Mouse (Mus musculus): ENCODE measurements around the gene Hoxd4. TPM values are rescaled to one million over a fixed set of nuclear protein-coding genes. Genes with fewer than 3 reads are reported as not detected.

Gene Hoxd4
- polyA plus RNA-seq, 1 experiment from 2014 or later = 4.4 TPM

DNA sequence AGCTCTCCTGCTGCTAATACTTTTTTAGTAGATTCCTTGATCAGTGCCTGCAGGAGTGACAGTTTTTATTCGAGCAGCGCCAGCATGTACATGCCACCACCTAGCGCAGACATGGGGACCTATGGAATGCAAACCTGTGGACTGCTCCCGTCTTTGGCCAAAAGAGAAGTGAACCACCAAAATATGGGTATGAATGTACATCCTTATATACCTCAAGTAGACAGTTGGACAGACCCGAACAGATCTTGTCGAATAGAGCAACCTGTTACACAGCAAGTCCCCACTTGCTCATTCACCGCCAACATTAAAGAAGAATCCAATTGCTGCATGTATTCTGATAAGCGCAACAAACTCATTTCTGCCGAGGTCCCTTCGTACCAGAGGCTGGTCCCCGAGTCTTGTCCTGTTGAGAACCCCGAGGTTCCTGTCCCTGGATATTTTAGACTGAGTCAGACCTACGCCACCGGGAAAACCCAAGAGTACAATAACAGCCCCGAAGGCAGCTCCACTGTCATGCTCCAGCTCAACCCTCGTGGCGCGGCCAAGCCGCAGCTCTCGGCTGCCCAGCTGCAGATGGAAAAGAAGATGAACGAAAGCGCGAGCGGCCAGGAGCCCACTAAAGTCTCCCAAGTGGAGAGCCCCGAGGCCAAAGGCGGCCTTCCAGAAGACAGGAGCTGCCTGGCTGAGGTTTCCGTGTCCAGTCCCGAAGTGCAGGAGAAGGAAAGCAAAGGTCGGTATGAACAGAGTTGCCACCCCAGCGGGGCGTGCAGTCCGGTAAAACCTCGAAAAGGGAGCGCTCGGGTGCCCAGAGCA lies 19.5 kb upstream of the Hoxd4 start:
- Histone ChIP-seq H3K9ac (ENCODE audit: low read depth, low read length) (peak overlapping the region; percentile 100), H3K4me2 (ENCODE audit: low read length) (peak overlapping the region; percentile 90), H3K27me3 (ENCODE audit: insufficient read depth, low read length) (no peaks in the 10 kb centered on the region), H3K4me1 (replicated peaks; ENCODE audit: insufficient read depth, low read length) (peaks cover 11% of the 10 kb centered on the region), H3K9me3 (replicated peaks; ENCODE audit: low read length) (no peaks in the 10 kb centered on the region), H3K36me3 (ENCODE audit: insufficient read depth, low read length) (0 out of 2 replicates have a peak, but pooled peaks cover 7% of the 10 kb centered on the region), H3K27ac (peak overlapping the region; percentile 97), H3K4me3 (replicated peaks; ENCODE audit: low read depth, low read length) (peak overlapping the region; percentile 82)
- WGBS = 6% methylated on average over 35 of the region's 35 CpGs
- ATAC-seq (replicated peaks; ENCODE audit: low FRiP score, low read depth) (peak; percentile 31; the same call in 1 of the 2 replicates), DNase-seq (ENCODE audit: low spot score) (no peak)
- TF ChIP-seq CTCF (IDR thresholded peaks at IDR 0.05; ENCODE audit: low read depth) = no peak

DNA sequence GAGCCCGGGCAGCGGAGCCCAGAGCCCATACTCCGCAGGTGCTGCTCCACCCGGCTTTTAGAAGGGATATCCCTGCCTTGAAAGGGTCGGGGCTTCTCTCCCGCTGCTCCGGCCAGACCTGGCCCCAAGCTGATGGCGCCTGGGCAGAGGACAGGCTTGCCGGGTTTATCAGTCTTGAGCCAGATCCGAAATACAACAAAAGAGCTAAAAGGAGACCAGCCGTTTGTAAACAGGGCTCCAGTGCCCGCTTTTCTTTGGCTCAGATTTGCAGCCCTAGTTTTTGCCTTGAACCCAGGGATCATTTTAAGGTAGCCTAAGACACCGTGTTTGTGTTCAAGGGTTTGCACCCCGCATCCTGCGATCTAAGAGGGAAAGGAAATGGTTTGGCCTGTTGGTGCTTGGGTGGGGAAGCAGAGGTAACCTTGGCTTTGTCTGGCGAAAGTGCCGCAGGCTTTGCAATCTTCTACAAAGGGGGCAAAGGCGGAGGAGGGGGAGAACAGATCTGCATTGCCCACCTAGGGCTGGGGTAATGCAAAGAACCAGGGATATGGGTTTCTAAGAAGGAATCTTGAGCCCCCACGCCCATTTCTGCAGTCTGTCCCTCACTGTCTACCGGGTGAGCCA lies 18.8 kb upstream of the Hoxd4 start:
- no peak for ATAC-seq (replicated peaks; ENCODE audit: low FRiP score, low read depth)
- Histone ChIP-seq H3K4me3 (replicated peaks; ENCODE audit: low read depth, low read length) (peak overlapping the region; percentile 82), H3K9ac (ENCODE audit: low read depth, low read length) (peak overlapping the region; percentile 100), H3K9me3 (replicated peaks; ENCODE audit: low read length) (no peaks in the 10 kb centered on the region), H3K27ac (peak overlapping the region; percentile 97), H3K27me3 (ENCODE audit: insufficient read depth, low read length) (no peaks in the 10 kb centered on the region), H3K4me2 (ENCODE audit: low read length) (peak overlapping the region; percentile 90), H3K4me1 (replicated peaks; ENCODE audit: insufficient read depth, low read length) (peaks cover 11% of the 10 kb centered on the region), H3K36me3 (ENCODE audit: insufficient read depth, low read length) (0 out of 2 replicates have a peak, but pooled peaks cover 5% of the 10 kb centered on the region)
- DNase-seq (ENCODE audit: low spot score) = no peak
- WGBS = 12% methylated on average over 20 of the region's 20 CpGs
- TF ChIP-seq CTCF (IDR thresholded peaks at IDR 0.05; ENCODE audit: low read depth) = no peak

DNA sequence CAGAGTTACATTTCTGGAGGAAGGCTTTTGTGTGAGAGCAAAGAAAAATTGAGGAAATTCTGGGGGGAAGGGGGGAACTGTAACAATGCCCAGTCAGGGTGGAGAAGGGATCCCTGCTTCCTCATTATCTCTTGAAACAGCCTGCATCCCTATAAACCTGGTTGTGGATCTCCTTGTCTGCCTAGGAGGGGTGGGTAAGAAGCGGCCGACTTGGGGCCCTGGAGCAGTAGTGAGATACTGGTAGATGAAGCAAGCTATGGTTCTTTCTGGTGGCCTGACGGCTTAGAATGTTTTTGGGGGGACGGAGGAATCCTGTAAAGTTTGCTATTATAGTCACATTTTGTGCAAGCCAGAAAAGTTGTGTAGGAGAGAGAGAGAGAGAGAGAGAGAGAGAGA lies 18.3 kb upstream of the Hoxd4 start:
- DNase-seq (ENCODE audit: low spot score) (no peak), ATAC-seq (replicated peaks; ENCODE audit: low FRiP score, low read depth) (no peak)
- peaks cover 11% of the 10 kb centered on the region for H3K4me1 ChIP-seq (replicated peaks; ENCODE audit: insufficient read depth, low read length)
- H3K9me3 ChIP-seq (replicated peaks; ENCODE audit: low read length) = no peaks in the 10 kb centered on the region
- H3K27ac ChIP-seq = peak overlapping the region; percentile 97
- H3K9ac ChIP-seq (ENCODE audit: low read depth, low read length) = peak overlapping the region; percentile 100
- H3K4me2 ChIP-seq (ENCODE audit: low read length) = peak overlapping the region; percentile 90
- no peak for TF ChIP-seq CTCF (IDR thresholded peaks at IDR 0.05; ENCODE audit: low read depth)
- H3K27me3 ChIP-seq (ENCODE audit: insufficient read depth, low read length) = no peaks in the 10 kb centered on the region
- WGBS = 27% methylated on average over 4 of the region's 4 CpGs
- peak overlapping the region; percentile 82 for H3K4me3 ChIP-seq (replicated peaks; ENCODE audit: low read depth, low read length)
- H3K36me3 ChIP-seq (ENCODE audit: insufficient read depth, low read length) = 0 out of 2 replicates have a peak, but pooled peaks cover 5% of the 10 kb centered on the region

DNA sequence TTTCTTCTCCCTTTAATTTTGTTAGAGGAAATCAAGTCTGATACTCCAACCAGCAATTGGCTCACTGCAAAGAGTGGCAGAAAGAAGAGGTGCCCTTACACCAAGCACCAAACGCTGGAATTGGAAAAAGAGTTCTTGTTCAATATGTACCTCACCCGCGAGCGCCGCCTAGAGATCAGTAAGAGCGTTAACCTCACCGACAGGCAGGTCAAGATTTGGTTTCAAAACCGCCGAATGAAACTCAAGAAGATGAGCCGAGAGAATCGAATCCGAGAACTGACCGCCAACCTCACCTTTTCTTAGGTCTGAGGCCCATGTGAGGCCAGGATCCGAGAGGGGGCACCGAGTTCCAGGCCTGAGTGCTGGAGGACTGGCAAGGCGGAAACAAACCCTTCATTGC lies 17.7 kb upstream of the Hoxd4 start:
- H3K4me1 ChIP-seq (replicated peaks; ENCODE audit: insufficient read depth, low read length) = peaks cover 11% of the 10 kb centered on the region
- peak; percentile 95 for DNase-seq (ENCODE audit: low spot score)

DNA sequence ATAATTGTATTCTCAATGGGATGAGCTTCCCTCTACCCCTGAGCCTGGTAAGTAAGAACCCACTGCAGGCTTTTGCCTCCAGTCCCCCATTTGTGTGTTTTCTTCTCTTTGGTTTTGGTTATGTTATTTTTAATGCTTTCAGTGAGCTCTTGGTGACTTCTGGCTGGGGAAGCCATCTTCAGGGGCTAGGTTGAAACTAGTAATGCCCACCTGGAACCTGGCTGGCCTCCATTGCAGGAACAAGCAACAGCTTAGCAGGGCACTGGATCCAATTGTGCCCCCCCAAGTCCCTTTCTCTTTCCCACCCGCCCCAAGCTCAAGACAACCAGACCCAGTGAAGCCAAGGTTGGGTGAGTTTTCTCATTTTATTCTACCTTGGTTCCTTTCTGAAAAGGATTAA lies 16.3 kb upstream of the Hoxd4 start:
- Histone ChIP-seq H3K27me3 (ENCODE audit: insufficient read depth, low read length) (no peaks in the 10 kb centered on the region), H3K4me2 (ENCODE audit: low read length) (peak overlapping the region; percentile 90)

More for the DNA sequence above, 17.7 kb upstream of the Hoxd4 start:
- H3K9ac ChIP-seq (ENCODE audit: low read depth, low read length) = peak overlapping the region; percentile 100
- no peaks in the 10 kb centered on the region for H3K27me3 ChIP-seq (ENCODE audit: insufficient read depth, low read length)
- 0 out of 2 replicates have a peak overlapping the region, but pooled peaks have one; percentile 97 for H3K27ac ChIP-seq
- WGBS = 9% methylated on average over 16 of the region's 16 CpGs
- no peaks in the 10 kb centered on the region for H3K9me3 ChIP-seq (replicated peaks; ENCODE audit: low read length)
- TF ChIP-seq CTCF (IDR thresholded peaks at IDR 0.05; ENCODE audit: low read depth) = peak; percentile 67
- ATAC-seq (replicated peaks; ENCODE audit: low FRiP score, low read depth) = no peak
- peak overlapping the region; percentile 82 for H3K4me3 ChIP-seq (replicated peaks; ENCODE audit: low read depth, low read length)
- 0 out of 2 replicates have a peak, but pooled peaks cover 5% of the 10 kb centered on the region for H3K36me3 ChIP-seq (ENCODE audit: insufficient read depth, low read length)
- peak overlapping the region; percentile 90 for H3K4me2 ChIP-seq (ENCODE audit: low read length)

DNA sequence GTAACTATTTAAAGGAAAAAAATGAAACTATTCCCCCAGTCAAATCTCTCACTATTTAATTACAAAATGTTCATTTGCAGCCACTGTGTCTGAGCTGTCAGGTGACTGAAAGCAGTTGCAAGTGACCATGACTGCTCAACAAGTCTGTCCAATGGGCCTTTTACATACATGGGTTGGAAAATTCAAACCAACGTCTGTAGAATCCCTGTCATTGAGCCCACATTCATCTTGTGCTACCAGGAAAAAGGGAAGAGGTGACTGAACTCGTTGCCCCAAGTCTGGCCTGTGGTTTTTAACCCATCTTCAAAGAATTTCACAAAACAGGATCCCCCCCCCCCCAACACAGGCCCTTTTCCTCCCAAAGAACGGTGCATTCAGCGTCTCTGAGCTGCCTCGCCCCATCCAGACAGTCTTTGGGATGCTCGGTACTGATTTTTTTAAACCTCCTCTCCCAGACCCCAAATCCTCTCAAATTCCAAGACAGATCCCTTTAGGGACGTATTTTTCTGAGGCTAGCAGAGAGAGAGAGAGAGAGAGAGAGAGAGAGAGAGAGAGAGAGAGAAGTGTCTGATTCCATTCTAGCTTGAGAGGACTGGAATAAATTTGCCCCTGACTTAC lies 15.8 kb upstream of the Hoxd4 start:
- DNase-seq (ENCODE audit: low spot score) (no peak), ATAC-seq (replicated peaks; ENCODE audit: low FRiP score, low read depth) (no peak)
- Histone ChIP-seq H3K4me3 (replicated peaks; ENCODE audit: low read depth, low read length) (peak overlapping the region; percentile 91), H3K36me3 (ENCODE audit: insufficient read depth, low read length) (0 out of 2 replicates have a peak, but pooled peaks cover 5% of the 10 kb centered on the region), H3K27me3 (ENCODE audit: insufficient read depth, low read length) (no peaks in the 10 kb centered on the region), H3K27ac (peak overlapping the region; percentile 98), H3K4me2 (ENCODE audit: low read length) (peak overlapping the region; percentile 90), H3K9ac (ENCODE audit: low read depth, low read length) (peak overlapping the region; percentile 100), H3K9me3 (replicated peaks; ENCODE audit: low read length) (no peaks in the 10 kb centered on the region), H3K4me1 (replicated peaks; ENCODE audit: insufficient read depth, low read length) (peaks cover 20% of the 10 kb centered on the region)
- TF ChIP-seq CTCF (IDR thresholded peaks at IDR 0.05; ENCODE audit: low read depth) = no peak
- 30% methylated on average over 7 of the region's 7 CpGs for WGBS

More for the DNA sequence above, 16.3 kb upstream of the Hoxd4 start:
- 47% methylated on average over 1 of the region's 1 CpGs for WGBS
- no peaks in the 10 kb centered on the region for H3K9me3 ChIP-seq (replicated peaks; ENCODE audit: low read length)
- ATAC-seq (replicated peaks; ENCODE audit: low FRiP score, low read depth) (no peak), DNase-seq (ENCODE audit: low spot score) (no peak)
- H3K9ac ChIP-seq (ENCODE audit: low read depth, low read length) = peak overlapping the region; percentile 100; the same call in 1 of the 2 replicates
- TF ChIP-seq CTCF (IDR thresholded peaks at IDR 0.05; ENCODE audit: low read depth) = no peak
- H3K4me1 ChIP-seq (replicated peaks; ENCODE audit: insufficient read depth, low read length) = peaks cover 15% of the 10 kb centered on the region
- 0 out of 2 replicates have a peak, but pooled peaks cover 5% of the 10 kb centered on the region for H3K36me3 ChIP-seq (ENCODE audit: insufficient read depth, low read length)
- H3K4me3 ChIP-seq (replicated peaks; ENCODE audit: low read depth, low read length) = peak overlapping the region; percentile 91
- peak overlapping the region; percentile 98 for H3K27ac ChIP-seq
